Mouse (Mus musculus): ENCODE measurements around the gene Ranbp10.
A peak's percentile ranks its signal among the peaks of the same experiment; 100 is the strongest.
"Not testable (repeated sequence)": the region's sequence is repeated elsewhere in the genome, so short reads cannot be mapped to it uniquely, and the experiment has no call there.

Ranbp10 gene

GRCm38 (mm10) chr8:105833740-105834139 lies 6.6 kb upstream of the Ranbp10 start:
- DNase-seq, result not testable (repeated sequence)

GRCm38 (mm10) chr8:105826379-105826778 lies 771 bp downstream of the Ranbp10 start:
- DNase-seq, result peak; percentile 15

- DNase-seq, result no peak
These were observed 1.6 kb downstream of the Ranbp10 start for GRCm38 (mm10) chr8:105825506-105825905.

GRCm38 (mm10) chr8:105820925-105821324 lies 6.2 kb downstream of the Ranbp10 start:
- DNase-seq, result no peak

GRCm38 (mm10) chr8:105819659-105820058 lies 7.5 kb downstream of the Ranbp10 start:
- DNase-seq, result no peak

- DNase-seq, result no peak
These were observed 13.9 kb downstream of the Ranbp10 start for GRCm38 (mm10) chr8:105813241-105813640.

- DNase-seq, result no peak
These were observed 14.6 kb downstream of the Ranbp10 start for GRCm38 (mm10) chr8:105812511-105812910.

- DNase-seq, result no peak
These were observed 15.6 kb downstream of the Ranbp10 start for GRCm38 (mm10) chr8:105811543-105811942.

GRCm38 (mm10) chr8:105811061-105811460 lies 16.1 kb downstream of the Ranbp10 start:
- no peak for DNase-seq

GRCm38 (mm10) chr8:105810245-105810786 lies 16.8 kb downstream of the Ranbp10 start:
- DNase-seq, result no peak

- peak; percentile 33 for DNase-seq
These were observed 18.7 kb downstream of the Ranbp10 start for GRCm38 (mm10) chr8:105808480-105808879.

- peak; percentile 35 for DNase-seq
These were observed 19.4 kb downstream of the Ranbp10 start for GRCm38 (mm10) chr8:105807766-105808165.

- no peak for DNase-seq
These were observed 21.2 kb downstream of the Ranbp10 start for GRCm38 (mm10) chr8:105805964-105806363.

- DNase-seq, result no peak
These were observed 21.8 kb downstream of the Ranbp10 start for GRCm38 (mm10) chr8:105805346-105805745.

- no peak for DNase-seq
These were observed 22.4 kb downstream of the Ranbp10 start for GRCm38 (mm10) chr8:105804797-105805196.

- no peak for DNase-seq
These were observed 25.8 kb downstream of the Ranbp10 start for GRCm38 (mm10) chr8:105801153-105801904.

- DNase-seq, result peak; percentile 94
These were observed 27.9 kb downstream of the Ranbp10 start for GRCm38 (mm10) chr8:105799091-105799812.

GRCm38 (mm10) chr8:105798408-105798807 lies 28.7 kb downstream of the Ranbp10 start:
- no peak for DNase-seq

- DNase-seq, result no peak
These were observed 31.4 kb downstream of the Ranbp10 start for GRCm38 (mm10) chr8:105795785-105796184.

GRCm38 (mm10) chr8:105794009-105794598 lies 33.0 kb downstream of the Ranbp10 start:
- no peak for DNase-seq

GRCm38 (mm10) chr8:105793331-105793730 lies 33.8 kb downstream of the Ranbp10 start:
- no peak for DNase-seq

GRCm38 (mm10) chr8:105789626-105790025 lies 37.5 kb downstream of the Ranbp10 start:
- DNase-seq, result no peak

GRCm38 (mm10) chr8:105788927-105789326 lies 38.2 kb downstream of the Ranbp10 start:
- no peak for DNase-seq

- peak; percentile 75 for DNase-seq
These were observed 38.9 kb downstream of the Ranbp10 start for GRCm38 (mm10) chr8:105788241-105788640.
